ENCODE assay signal across 8 mouse cellular contexts in genomic region chr13:23756790-23757189, GRCm38 (mm10). TPM values are rescaled to one million over a fixed set of nuclear protein-coding genes. Genes with fewer than 3 reads are reported as not detected.
A peak's percentile ranks its signal among the peaks of the same experiment; 100 is the strongest.
DNase-seq lines count a peak whose midpoint lies in the region; ATAC-seq lines count a peak whose summit lies in the region.

Gene Hist1h4b (plus strand): TSS chr13:23757013.

- H3K9me3 ChIP-seq in embryonic facial prominence, embryonic 14.5 days (ENCODE audit: control insufficient read depth, low read length), result no peaks in the 10 kb centered on the region
- H3K9me3 ChIP-seq in limb, embryonic 12.5 days, result no peaks in the 10 kb centered on the region
- no peaks in the 10 kb centered on the region for H3K9me3 ChIP-seq in midbrain, embryonic 14.5 days (ENCODE audit: control insufficient read depth, low read length)

- no peaks in the 10 kb centered on the region for H3K36me3 ChIP-seq in embryonic facial prominence, embryonic 14.5 days (ENCODE audit: control insufficient read depth, insufficient read depth, low read length)
- H3K36me3 ChIP-seq in limb, embryonic 12.5 days, result no peaks in the 10 kb centered on the region
- H3K36me3 ChIP-seq in midbrain, embryonic 14.5 days (ENCODE audit: control insufficient read depth, insufficient read depth, low read length), result no peaks in the 10 kb centered on the region

- H3K27ac ChIP-seq in embryonic facial prominence, embryonic 14.5 days (replicated peaks; ENCODE audit: low read depth, low read length), result peak within 1 kb of the TSS; percentile 93
- H3K27ac ChIP-seq in limb, embryonic 12.5 days, result peak within 1 kb of the TSS; percentile 96
- H3K27ac ChIP-seq in midbrain, embryonic 14.5 days (replicated peaks; ENCODE audit: low read depth, low read length), result peak within 1 kb of the TSS; percentile 65

- DNase-seq in B cell, adult 2 months, result peak; percentile 92 to 94
- peak; percentile 54 to 75 for DNase-seq in adrenal gland, postnatal 4 days (ENCODE audit: low spot score in 2 of 2)
- DNase-seq in embryonic facial prominence, embryonic 14.5 days (ENCODE audit: low spot score), result peak; percentile 99
- peak; percentile 88 for DNase-seq in heart, adult 8-10 months (ENCODE audit: low spot score)
- DNase-seq in kidney, adult 8-10 months, result peak; percentile 89 to 92
- peak; percentile 95 for DNase-seq in midbrain, embryonic 14.5 days
- DNase-seq in spleen, postnatal 10 days (ENCODE audit: low spot score in 2 of 2), result peak; percentile 90 to 94

- H3K4me3 ChIP-seq in embryonic facial prominence, embryonic 14.5 days (ENCODE audit: low read depth, low read length), result peak within 1 kb of the TSS; percentile 45
- H3K4me3 ChIP-seq in limb, embryonic 12.5 days (replicated peaks), result peak within 1 kb of the TSS; percentile 43
- H3K4me3 ChIP-seq in midbrain, embryonic 14.5 days (replicated peaks; ENCODE audit: low read depth, low read length), result peak within 1 kb of the TSS; percentile 30

- H3K27me3 ChIP-seq in embryonic facial prominence, embryonic 14.5 days (replicated peaks; ENCODE audit: control insufficient read depth, insufficient read depth, low read length), result no peaks in the 10 kb centered on the region
- H3K27me3 ChIP-seq in limb, embryonic 12.5 days, result no peaks in the 10 kb centered on the region
- H3K27me3 ChIP-seq in midbrain, embryonic 14.5 days (ENCODE audit: control insufficient read depth, insufficient read depth, low read length), result no peaks in the 10 kb centered on the region

- peaks cover 7% of the 10 kb centered on the region; the same call in 1 of the 2 replicates for H3K4me1 ChIP-seq in embryonic facial prominence, embryonic 14.5 days (ENCODE audit: control insufficient read depth, insufficient read depth, low read length)
- H3K4me1 ChIP-seq in limb, embryonic 12.5 days (replicated peaks), result peaks cover 16% of the 10 kb centered on the region
- peaks cover 13% of the 10 kb centered on the region for H3K4me1 ChIP-seq in midbrain, embryonic 14.5 days (ENCODE audit: control insufficient read depth, insufficient read depth, low read length)

- peak within 1 kb of the TSS; percentile 69 for H3K9ac ChIP-seq in embryonic facial prominence, embryonic 14.5 days (ENCODE audit: low read depth, low read length)
- H3K9ac ChIP-seq in limb, embryonic 12.5 days (replicated peaks), result peak within 1 kb of the TSS; percentile 65
- H3K9ac ChIP-seq in midbrain, embryonic 14.5 days (replicated peaks; ENCODE audit: low read length), result no peak within 1 kb of the TSS; the same call in 1 of the 2 replicates

- under 1% methylated on average over 11 of the region's 22 CpGs for WGBS in embryonic facial prominence, embryonic 14.5 days
- WGBS in limb, embryonic 12.5 days, result 1% methylated on average over 19 of the region's 22 CpGs
- 1% methylated on average over 17 of the region's 22 CpGs for WGBS in midbrain, embryonic 14.5 days

- peak; percentile 81 for ATAC-seq in embryonic facial prominence, embryonic 14.5 days (ENCODE audit: low read depth)
- peak; percentile 72 for ATAC-seq in limb, embryonic 12.5 days (ENCODE audit: insufficient number of reproducible peaks, insufficient read depth, low FRiP score, low TSS enrichment, low read depth)
- peak; percentile 67 for ATAC-seq in midbrain, embryonic 14.5 days (ENCODE audit: low FRiP score, low TSS enrichment)

- H3K4me2 ChIP-seq in embryonic facial prominence, embryonic 14.5 days (ENCODE audit: low read depth, low read length), result peak within 1 kb of the TSS; percentile 76
- peak within 1 kb of the TSS; percentile 79 for H3K4me2 ChIP-seq in limb, embryonic 12.5 days
- H3K4me2 ChIP-seq in midbrain, embryonic 14.5 days (ENCODE audit: low read length), result peak within 1 kb of the TSS; percentile 65

RNA-seq across cellular contexts. Expression of gene Hist1h4b, which starts in this region (rescaled TPM):
- 100 to 1,000 TPM; 436 to 510 TPM for total RNA-seq in adrenal gland, postnatal 4 days (2021)
- 3.5 and 4.7 TPM in 2 replicates for polyA plus RNA-seq in embryonic facial prominence, embryonic 14.5 days (2014; fragmentation: Nextera tagmentation; extraction: Ambion mirVana)
- total RNA-seq in heart, adult 8-10 months (2022), result 1 to 10 TPM; 5.4 to 9.6 (median 6.8) TPM
- polyA plus RNA-seq in limb, embryonic 12.5 days (2016; fragmentation: Nextera tagmentation; extraction: Ambion mirVana), result 9.1 and 10.7 TPM in 2 replicates
- polyA plus RNA-seq in midbrain, embryonic 14.5 days (2014; fragmentation: Nextera tagmentation; extraction: Ambion mirVana), result 2.8 and 5.0 TPM in 2 replicates

Comparison
In these comparisons a context has a peak if more than half of its experiments do, and no peak if none do; other contexts are left out.
1. Peak in every context shown above with its lines: DNase-seq, ATAC-seq, H3K4me3 ChIP-seq and H3K27ac ChIP-seq.
2. RNA of gene Hist1h4b (total RNA-seq): 436 to 510 TPM in adrenal gland, postnatal 4 days; 5.4 to 9.6 TPM in heart, adult 8-10 months; every median in the first group is over 10 times any median in the second.